Mouse (Mus musculus) embryonic facial prominence, embryonic 12.5 days (tissue): ENCODE data around the gene Sumo1. TPM values are rescaled to one million over a fixed set of nuclear protein-coding genes. Genes with fewer than 3 reads are reported as not detected.

ENCODE experiments used
- ATAC-seq: fragments of 200-750 bp; cut with Nextera tagmentation; 2 replicates; pipeline ENCODE4 v1.8.0; 2017; ENCODE audit not compliant: insufficient number of reproducible peaks, insufficient read depth, low FRiP score, low TSS enrichment
- H3K27ac ChIP-seq: fragments of 300-500 bp; sonication (generic); 2 replicates; pipeline ENCODE4 v1.5.1; 2016; ENCODE audit warnings: mild to moderate bottlenecking
- H3K27me3 ChIP-seq: fragments of 300-500 bp; sonication (generic); 2 replicates; pipeline ENCODE4 v1.6.1; 2016; ENCODE audit warnings: mild to moderate bottlenecking, moderate library complexity
- H3K36me3 ChIP-seq: fragments of 300-500 bp; sonication (generic); 2 replicates; pipeline ENCODE4 v1.6.1; 2016; ENCODE audit warnings: mild to moderate bottlenecking
- H3K4me1 ChIP-seq: fragments of 300-500 bp; sonication (generic); 2 replicates; pipeline ENCODE4 v1.6.1; 2016
- H3K4me2 ChIP-seq: fragments of 300-500 bp; sonication (generic); replicated peaks from 2 replicates; pipeline ENCODE4 v1.6.1; 2016; ENCODE audit warnings: mild to moderate bottlenecking, moderate library complexity
- H3K4me3 ChIP-seq: fragments of 300-500 bp; sonication (generic); 2 replicates; pipeline ENCODE4 v1.5.1; 2016; ENCODE audit warnings: mild to moderate bottlenecking
- H3K9ac ChIP-seq: fragments of 300-500 bp; sonication (generic); 2 replicates; pipeline ENCODE4 v1.6.1; 2016; ENCODE audit warnings: mild to moderate bottlenecking, moderate library complexity
- H3K9me3 ChIP-seq: fragments of 300-500 bp; sonication (generic); 2 replicates; pipeline ENCODE4 v1.6.1; 2016; ENCODE audit warnings: mild to moderate bottlenecking, moderate library complexity
- WGBS: fragments of 180-500 bp; shearing (Covaris S2); methylation state at CpG from one replicate; pipeline ENCODE4 v1.1.7; 2016; 5-methylcytosine and 5-hydroxymethylcytosine counted together
- polyA plus RNA-seq: library from polyadenylated mRNA; unstranded; fragments of >200 nt; fragmentation: Nextera tagmentation; extraction: Ambion mirVana; gene quantifications from 2 replicates; pipeline ENCODE4 v1.2.1, GENCODE M21; 2016

Gene Sumo1
- polyA plus RNA-seq, 1 experiment from 2014 or later: 494 TPM

DNA sequence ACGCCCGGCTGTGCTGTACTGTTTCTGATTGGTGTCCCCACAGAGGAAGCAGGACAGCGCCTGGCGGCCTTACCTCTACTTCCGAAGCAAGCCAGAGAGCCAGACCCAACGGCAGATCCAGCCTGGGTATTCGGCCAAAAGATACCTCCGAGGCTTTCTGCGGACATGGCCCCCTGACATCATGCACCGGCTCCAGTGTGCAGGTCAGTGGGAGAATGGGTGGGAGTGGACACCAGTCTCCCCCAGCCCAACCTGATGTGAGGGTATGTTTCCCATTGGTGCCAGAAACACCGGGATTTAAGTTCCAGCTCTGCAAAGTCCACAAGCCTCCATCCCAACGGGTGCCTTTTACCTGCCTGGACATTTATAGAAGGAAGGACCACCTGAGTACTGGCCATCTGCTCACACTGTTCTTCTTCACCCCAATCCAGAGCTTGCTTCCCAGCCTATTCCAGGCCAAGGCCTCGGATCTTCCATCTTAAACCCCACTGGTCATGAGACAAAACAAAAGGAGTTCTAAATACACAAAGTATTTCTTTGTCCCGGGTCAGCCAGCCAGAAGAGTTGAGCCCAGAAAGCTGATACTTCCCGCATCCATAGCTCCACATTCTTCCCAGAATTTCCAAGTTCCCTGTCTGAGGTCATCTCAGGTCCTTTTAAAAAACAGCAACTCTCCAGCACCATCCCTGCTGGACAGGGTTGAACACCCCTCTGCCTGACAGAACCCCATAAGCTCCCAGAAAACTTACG is 129.2 kb downstream of the Sumo1 start:
- no peak for ATAC-seq
- 81% methylated on average over 16 of the region's 16 CpGs for WGBS

DNA sequence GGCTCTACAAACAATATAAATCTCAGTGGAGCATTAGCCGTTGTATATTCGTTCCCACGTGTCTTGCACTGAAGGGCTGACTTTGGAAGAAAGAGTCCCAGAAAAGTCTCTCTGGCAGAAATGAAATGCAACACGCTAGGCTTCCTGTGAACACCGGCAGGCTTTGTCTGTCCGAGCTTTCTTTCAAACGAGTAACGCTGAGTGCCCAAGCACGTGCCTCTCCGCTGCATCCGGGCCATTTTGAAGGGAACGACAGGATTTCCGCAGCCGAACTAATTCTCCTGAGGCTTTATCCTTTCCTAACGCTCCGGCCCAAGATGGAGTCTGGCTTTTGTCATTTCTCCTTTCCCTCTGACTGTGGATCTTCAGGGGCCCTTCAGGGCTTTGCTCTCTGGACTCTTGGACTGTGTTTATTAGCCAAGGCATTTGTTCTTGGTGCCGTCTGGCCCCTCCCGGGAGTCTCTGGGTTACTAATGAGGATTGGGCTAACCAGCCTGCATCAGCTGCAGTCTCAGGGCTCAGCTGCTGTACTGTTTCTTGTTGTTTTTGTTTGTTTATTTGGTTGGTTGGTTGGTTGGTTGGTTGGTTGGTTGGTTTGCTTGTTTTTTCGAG is 130.0 kb downstream of the Sumo1 start:
- WGBS: 75% methylated on average over 19 of the region's 19 CpGs
- 0 out of 2 replicates have a peak, but pooled peaks cover under 1% of the 10 kb centered on the region for H3K4me1 ChIP-seq
- H3K9me3 ChIP-seq: no peaks in the 10 kb centered on the region
- no peak overlapping the region for H3K9ac ChIP-seq
- no peak for ATAC-seq
- no peaks in the 10 kb centered on the region for H3K36me3 ChIP-seq
- no peak overlapping the region for H3K27ac ChIP-seq
- H3K4me3 ChIP-seq: no peak overlapping the region
- no peak overlapping the region for H3K4me2 ChIP-seq
- H3K27me3 ChIP-seq: no peaks in the 10 kb centered on the region

More for the DNA sequence above, 129.2 kb downstream of the Sumo1 start:
- Histone ChIP-seq H3K4me1 (no peaks in the 10 kb centered on the region), H3K36me3 (no peaks in the 10 kb centered on the region), H3K4me3 (no peak overlapping the region), H3K27ac (no peak overlapping the region), H3K27me3 (no peaks in the 10 kb centered on the region), H3K9me3 (no peaks in the 10 kb centered on the region), H3K9ac (no peak overlapping the region), H3K4me2 (no peak overlapping the region)

DNA sequence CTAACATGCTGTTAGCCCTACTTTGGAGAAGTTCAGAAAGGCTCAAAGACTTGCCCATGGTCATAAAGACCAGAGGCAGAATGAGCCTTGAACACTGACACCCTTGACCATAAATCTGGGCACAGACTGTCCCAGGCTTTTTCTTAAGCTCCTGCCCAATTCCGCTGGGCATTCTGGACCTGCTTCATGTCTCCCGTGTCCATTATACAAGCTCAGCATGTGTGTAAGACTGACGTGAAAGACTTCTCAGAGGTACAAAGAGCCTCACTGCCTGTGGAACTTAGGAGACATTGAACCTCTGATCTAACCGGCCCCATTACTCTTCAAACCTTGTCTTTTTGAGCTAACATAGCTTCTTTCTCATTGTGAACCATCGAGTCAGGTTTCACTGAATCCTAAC is 132.3 kb downstream of the Sumo1 start:
- WGBS: 91% methylated on average over 5 of the region's 5 CpGs
- Histone ChIP-seq H3K4me3 (no peak overlapping the region), H3K27ac (no peak overlapping the region), H3K4me1 (peaks cover 9% of the 10 kb centered on the region), H3K9me3 (no peaks in the 10 kb centered on the region), H3K36me3 (no peaks in the 10 kb centered on the region), H3K4me2 (no peak overlapping the region), H3K9ac (no peak overlapping the region), H3K27me3 (no peaks in the 10 kb centered on the region)
- ATAC-seq: no peak

Other genes starting within 250 kb of the Sumo1 start
- 26.3 and 28.5 TPM in 2 replicates for gene Fzd7, start 188.4 kb downstream of the Sumo1 start, polyA plus RNA-seq
- gene Gm973, start 154.6 kb downstream of the Sumo1 start, polyA plus RNA-seq: 0.67 and 0.82 TPM in 2 replicates
- gene Nop58, start 14.1 kb upstream of the Sumo1 start, polyA plus RNA-seq: 243 and 271 TPM in 2 replicates
- 10.5 and 11.0 TPM in 2 replicates for gene Bmpr2, start 92.6 kb upstream of the Sumo1 start, polyA plus RNA-seq
- gene Fam117b, start 242.2 kb upstream of the Sumo1 start, polyA plus RNA-seq: 19.2 and 21.1 TPM in 2 replicates